Mouse (Mus musculus) kidney, adult 18-20 months (tissue): Measurements from ENCODE around the gene Ikbke.
"Not testable (repeated sequence)": the region's sequence is repeated elsewhere in the genome, so short reads cannot be mapped to it uniquely, and the experiment has no call there.

ENCODE experiments used
- DNase-seq: peaks from one replicate; pipeline ENCODE4 v3.0.0; 2021

Ikbke gene

GRCm38 (mm10) chr1:131280280-131280679, 874 bp upstream of the Ikbke start:
- no peak for DNase-seq

GRCm38 (mm10) chr1:131278606-131279455, 575 bp downstream of the Ikbke start:
- DNase-seq: peak; percentile 26

GRCm38 (mm10) chr1:131276831-131277230, 2.6 kb downstream of the Ikbke start:
- DNase-seq: peak; percentile 32

- DNase-seq: no peak
Observed at GRCm38 (mm10) chr1:131275577-131275976, 3.8 kb downstream of the Ikbke start.

GRCm38 (mm10) chr1:131274725-131275539, 4.5 kb downstream of the Ikbke start:
- peak; percentile 75 for DNase-seq

GRCm38 (mm10) chr1:131269797-131270578, 9.4 kb downstream of the Ikbke start:
- peak; percentile 82 for DNase-seq

- DNase-seq: no peak
Observed at GRCm38 (mm10) chr1:131268776-131269175, 10.6 kb downstream of the Ikbke start.

- no peak for DNase-seq
Observed at GRCm38 (mm10) chr1:131263905-131264304, 15.5 kb downstream of the Ikbke start.

- DNase-seq: peak; percentile 71
Observed at GRCm38 (mm10) chr1:131260309-131260656, 19.1 kb downstream of the Ikbke start.

- no peak for DNase-seq
Observed at GRCm38 (mm10) chr1:131259632-131260308, 19.6 kb downstream of the Ikbke start.

GRCm38 (mm10) chr1:131257288-131257687, 22.1 kb downstream of the Ikbke start:
- DNase-seq: no peak

- not testable (repeated sequence) for DNase-seq
Observed at GRCm38 (mm10) chr1:131252516-131253250, 26.7 kb downstream of the Ikbke start.

- DNase-seq: peak; percentile 59
Observed at GRCm38 (mm10) chr1:131246433-131247395, 32.7 kb downstream of the Ikbke start.

- peak; percentile 65 for DNase-seq
Observed at GRCm38 (mm10) chr1:131245926-131246325, 33.5 kb downstream of the Ikbke start.

GRCm38 (mm10) chr1:131245089-131245856, 34.1 kb downstream of the Ikbke start, which contains the start of gene Rassf5:
Rassf5 (minus strand) TSS chr1:131245258.
- DNase-seq: peak; percentile 90

- no peak for DNase-seq
Observed at GRCm38 (mm10) chr1:131244536-131245088, 34.8 kb downstream of the Ikbke start.

GRCm38 (mm10) chr1:131242956-131243355, 36.5 kb downstream of the Ikbke start:
- DNase-seq: peak; percentile 16

GRCm38 (mm10) chr1:131239576-131240193, 39.7 kb downstream of the Ikbke start:
- DNase-seq: no peak

- peak; percentile 48 for DNase-seq
Observed at GRCm38 (mm10) chr1:131238931-131239381, 40.5 kb downstream of the Ikbke start.
